Mouse (Mus musculus) ES-Bruce4 (cell line): ENCODE results near the gene Ipmk.

ENCODE experiments used
- CTCF ChIP-seq: IDR thresholded peaks from one replicate; pipeline ENCODE4 v1.8.1; 2011; ENCODE audit warnings: low read depth, low read length
- EP300 ChIP-seq: IDR thresholded peaks from 2 replicates; pipeline ENCODE4 v1.6.1; 2011; ENCODE audit warnings: low read depth, low read length; ENCODE audit not compliant: insufficient read depth
- POLR2A ChIP-seq: IDR thresholded peaks from one replicate; pipeline ENCODE4 v1.8.1; 2011; ENCODE audit warnings: low read length; ENCODE audit not compliant: insufficient read depth

GRCm38 (mm10) chr10:71326123-71326522 is 21.4 kb upstream of the Ipmk start:
- TF ChIP-seq CTCF (no peak), POLR2A (no peak), EP300 (no peak)
